Mouse (Mus musculus): Measurements from ENCODE around the gene Zfp629.

The Zfp629 gene

GRCm38 (mm10) chr7:127564381-127565150, 51.0 kb downstream of the Zfp629 start:
- DNase-seq (ENCODE audit: low spot score): no peak

GRCm38 (mm10) chr7:127561340-127561858, 54.2 kb downstream of the Zfp629 start, which contains the start of gene Tmem265:
TSS of gene Tmem265 (plus strand) at chr7:127561390.
- no peak for DNase-seq (ENCODE audit: low spot score)

- no peak for DNase-seq (ENCODE audit: low spot score)
Measured at GRCm38 (mm10) chr7:127560580-127560979, 55.0 kb downstream of the Zfp629 start.
